31 mouse cellular contexts compared by ENCODE assay signal in the genomic region with DNA sequence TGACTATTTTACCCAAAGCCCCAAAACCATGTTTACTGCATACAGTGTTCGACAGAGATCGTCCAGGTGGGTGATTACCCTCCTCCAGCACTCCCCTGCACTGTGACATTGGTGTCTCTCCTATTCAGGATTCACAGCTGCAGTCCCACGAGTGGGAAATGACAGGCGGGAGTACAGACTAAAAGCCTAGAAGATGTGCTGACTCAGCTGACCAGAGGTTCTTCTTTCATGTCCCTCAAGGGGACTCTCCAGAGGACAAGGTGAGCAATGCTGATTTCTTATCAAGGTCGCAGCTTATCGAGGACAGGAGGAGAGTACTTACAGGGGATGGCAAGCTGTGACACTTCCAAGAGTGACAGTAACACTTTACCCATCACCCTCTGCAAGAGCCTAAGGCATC.
"Had no signal": no experiment of that assay in that cellular context is flagged by ENCODE, and none has a peak within 500 bp of the region (broad histone marks: within the 10 kb centered on the region; RNA-seq: fewer than 3 reads in every experiment).

No protein-coding gene starts in this region.

- H3K4me2 ChIP-seq: limb, embryonic 12.5 days; limb, embryonic 13.5 days; limb, embryonic 15.5 days; liver, embryonic 11.5 days; liver, embryonic 12.5 days; liver, embryonic 13.5 days; liver, embryonic 15.5 days; lung, embryonic 14.5 days; lung, embryonic 15.5 days; midbrain, embryonic 11.5 days; midbrain, embryonic 12.5 days; midbrain, embryonic 13.5 days had no signal

- H3K4me1 ChIP-seq: limb, embryonic 10.5 days; limb, embryonic 12.5 days; limb, embryonic 13.5 days; limb, embryonic 15.5 days; liver, embryonic 12.5 days; liver, embryonic 13.5 days; liver, embryonic 15.5 days; lung, embryonic 15.5 days; megakaryocyte, embryonic 14.5 days had no signal

- H3K4me3 ChIP-seq: left cerebral cortex, adult 2 months; limb, embryonic 10.5 days; limb, embryonic 12.5 days; limb, embryonic 13.5 days; limb, embryonic 15.5 days; liver, embryonic 12.5 days; liver, embryonic 13.5 days; liver, embryonic 15.5 days; lung, embryonic 15.5 days; megakaryocyte, embryonic 14.5 days; midbrain, embryonic 10.5 days; midbrain, embryonic 12.5 days; midbrain, embryonic 13.5 days; myocyte had no signal

- ATAC-seq: liver, embryonic 12.5 days; liver, postnatal 0 days; lung, postnatal 0 days; midbrain, embryonic 13.5 days; midbrain, embryonic 16.5 days had no signal

- H3K9me3 ChIP-seq: limb, embryonic 10.5 days; limb, embryonic 13.5 days; limb, embryonic 15.5 days; liver, embryonic 12.5 days; liver, embryonic 13.5 days; liver, embryonic 15.5 days; lung, embryonic 15.5 days; midbrain, embryonic 10.5 days; midbrain, embryonic 12.5 days; midbrain, embryonic 13.5 days had no signal

- H3K9ac ChIP-seq: limb, embryonic 12.5 days; limb, embryonic 13.5 days; limb, embryonic 15.5 days; liver, embryonic 12.5 days; liver, embryonic 13.5 days; liver, embryonic 14.5 days; liver, embryonic 15.5 days; liver, postnatal 0 days; lung, embryonic 14.5 days; lung, embryonic 15.5 days; midbrain, embryonic 12.5 days; midbrain, embryonic 13.5 days had no signal

- H3K27ac ChIP-seq: left cerebral cortex, adult 2 months; limb, embryonic 10.5 days; limb, embryonic 12.5 days; limb, embryonic 13.5 days; limb, embryonic 15.5 days; liver, embryonic 12.5 days; liver, embryonic 13.5 days; liver, embryonic 14.5 days; liver, embryonic 15.5 days; lung, embryonic 15.5 days; macrophage; midbrain, embryonic 10.5 days; midbrain, embryonic 12.5 days; midbrain, embryonic 13.5 days had no signal

- H3K36me3 ChIP-seq: limb, embryonic 10.5 days; limb, embryonic 12.5 days; limb, embryonic 13.5 days; limb, embryonic 15.5 days; liver, embryonic 12.5 days; liver, embryonic 13.5 days; liver, embryonic 15.5 days; lung, embryonic 15.5 days; midbrain, embryonic 10.5 days; midbrain, embryonic 12.5 days; midbrain, embryonic 13.5 days had no signal

- H3K27me3 ChIP-seq: limb, embryonic 13.5 days; limb, embryonic 15.5 days; liver, embryonic 12.5 days; liver, embryonic 13.5 days; liver, embryonic 15.5 days; lung, embryonic 15.5 days; megakaryocyte, embryonic 14.5 days; midbrain, embryonic 12.5 days; midbrain, embryonic 13.5 days had no signal

- DNase-seq: left cerebral cortex, postnatal 4 days; liver; liver, embryonic 13.5 days; liver, postnatal 0 days; lung, adult 18-20 months; lung, adult 2 months; lung, embryonic 14.5 days; lung, postnatal 10 days; lung, postnatal 14 days; lung, postnatal 36 days; lung, postnatal 4 days; midbrain, embryonic 14.5 days had no signal
